Mouse (Mus musculus): ENCODE data around the gene Tmem80.

The Tmem80 gene

DNA sequence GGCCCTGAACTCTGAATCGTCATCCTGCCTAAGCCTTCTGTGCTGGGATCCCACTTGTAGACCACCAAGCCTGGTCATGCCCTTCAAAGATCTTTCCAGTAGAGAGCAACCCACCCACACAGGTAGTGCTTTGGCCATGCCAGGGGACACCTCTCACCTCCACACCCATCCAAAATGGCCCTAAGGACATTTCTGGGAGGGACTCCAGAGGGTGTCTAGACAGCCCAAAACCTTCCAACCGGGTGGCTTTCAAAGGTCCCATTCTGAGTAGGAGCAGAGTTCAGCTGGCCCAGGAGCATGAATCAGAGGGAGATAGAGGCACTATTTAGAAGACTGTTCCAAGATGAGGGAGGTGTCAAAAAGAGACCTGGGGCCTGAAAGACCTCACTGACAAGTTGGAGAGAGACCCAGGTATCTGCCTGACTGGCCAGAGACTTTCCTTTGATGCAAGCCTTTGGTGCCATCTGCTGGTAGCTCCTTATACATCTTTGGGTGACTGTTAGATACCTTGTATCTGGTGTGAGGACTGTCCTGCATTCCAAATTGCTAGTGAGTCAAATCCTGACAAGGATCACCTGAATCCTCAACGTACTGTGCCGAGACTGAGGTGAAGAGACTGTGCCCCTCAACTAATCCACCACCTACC lies 35.7 kb downstream of the Tmem80 start:
- DNase-seq, result peak; percentile 82

DNA sequence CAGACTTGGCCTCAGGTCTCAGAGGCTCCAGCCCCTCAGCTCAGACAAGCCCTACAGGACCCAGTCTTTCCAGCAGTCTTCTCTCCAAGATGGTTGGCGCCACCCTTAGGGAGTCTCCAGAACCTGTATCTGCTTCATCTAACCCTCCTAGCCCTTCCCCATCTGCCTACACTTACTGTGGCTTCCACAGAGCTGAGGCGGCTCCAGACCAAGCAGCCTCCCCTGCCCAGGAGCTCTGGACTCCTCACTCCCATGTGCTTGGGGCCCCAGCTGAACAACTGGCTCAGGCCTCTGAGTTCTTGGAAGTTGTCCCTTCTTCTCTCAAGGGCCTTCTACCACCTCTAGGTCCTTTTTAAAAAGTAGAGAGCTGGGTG lies 36.2 kb downstream of the Tmem80 start:
- no peak for DNase-seq

DNA sequence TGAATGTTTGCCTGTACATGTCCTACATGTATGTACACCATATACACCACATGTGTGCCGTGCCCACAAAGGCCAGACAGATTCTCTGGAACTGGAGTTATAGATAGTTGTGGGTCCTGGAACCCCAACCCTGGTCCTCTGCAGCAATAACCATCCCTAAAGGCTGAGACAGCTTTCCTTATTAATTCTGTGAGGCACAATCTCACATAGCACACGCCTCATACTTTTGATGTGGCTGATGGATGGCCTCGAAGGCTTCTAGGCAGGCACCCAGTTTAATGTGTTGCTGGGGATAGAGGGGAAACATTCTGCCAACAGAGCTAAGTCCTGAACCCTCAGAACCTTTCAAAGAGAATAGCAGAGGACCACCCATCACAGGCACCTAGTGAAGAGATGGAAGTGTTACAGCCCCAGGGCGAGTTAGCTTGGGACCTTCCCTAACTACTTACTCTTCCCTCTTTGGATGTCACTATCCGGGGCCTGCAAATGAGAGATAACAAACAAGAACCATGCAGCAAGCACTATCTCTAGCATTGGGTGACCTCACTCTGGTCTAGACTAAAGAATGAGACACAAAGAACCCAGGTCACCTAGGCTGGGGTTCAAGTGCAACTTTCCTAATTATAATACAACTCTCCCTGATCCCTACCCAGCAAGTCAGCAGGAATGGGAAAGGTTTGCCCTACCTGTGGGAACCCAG lies 37.0 kb downstream of the Tmem80 start:
- no peak for DNase-seq

DNA sequence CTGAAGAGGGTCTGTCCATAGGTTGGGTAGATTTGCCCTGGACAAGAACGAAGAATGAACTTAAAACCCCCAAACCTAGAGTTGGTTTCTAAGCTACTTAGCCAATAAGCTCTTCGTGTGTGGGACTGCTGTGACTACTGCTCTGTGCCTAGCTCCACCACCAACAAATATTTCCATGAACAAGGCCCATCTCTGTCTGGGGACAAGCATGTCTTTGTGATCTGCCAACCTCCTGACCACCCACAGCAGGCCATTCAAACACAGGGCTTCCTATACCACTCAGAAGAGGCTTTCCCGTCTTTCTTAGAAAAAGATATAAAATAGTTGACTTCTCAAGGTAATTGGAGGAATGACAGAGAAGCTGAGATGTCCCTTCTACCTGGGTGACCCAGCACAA lies 37.5 kb downstream of the Tmem80 start:
- DNase-seq, result no peak

DNA sequence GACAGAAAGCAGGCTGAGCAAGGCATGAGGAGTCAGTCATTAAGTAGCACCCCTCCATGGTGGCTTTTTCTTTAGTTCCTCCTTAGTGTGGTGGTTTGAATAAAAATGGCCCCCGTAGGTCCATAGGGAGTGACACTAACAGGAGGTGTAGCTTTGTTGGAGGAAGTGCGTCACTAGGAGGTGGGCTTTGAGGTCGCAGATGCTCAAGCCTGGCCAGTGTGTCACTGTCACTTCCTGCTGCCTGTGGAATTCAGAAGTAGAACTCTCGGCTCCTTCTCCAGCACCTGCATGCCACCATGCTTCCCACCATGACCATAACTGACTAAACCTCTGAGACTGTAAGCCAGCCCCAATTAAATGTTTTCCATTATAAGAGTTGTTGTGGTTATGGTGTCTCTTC lies 39.8 kb downstream of the Tmem80 start:
- DNase-seq, result no peak

DNA sequence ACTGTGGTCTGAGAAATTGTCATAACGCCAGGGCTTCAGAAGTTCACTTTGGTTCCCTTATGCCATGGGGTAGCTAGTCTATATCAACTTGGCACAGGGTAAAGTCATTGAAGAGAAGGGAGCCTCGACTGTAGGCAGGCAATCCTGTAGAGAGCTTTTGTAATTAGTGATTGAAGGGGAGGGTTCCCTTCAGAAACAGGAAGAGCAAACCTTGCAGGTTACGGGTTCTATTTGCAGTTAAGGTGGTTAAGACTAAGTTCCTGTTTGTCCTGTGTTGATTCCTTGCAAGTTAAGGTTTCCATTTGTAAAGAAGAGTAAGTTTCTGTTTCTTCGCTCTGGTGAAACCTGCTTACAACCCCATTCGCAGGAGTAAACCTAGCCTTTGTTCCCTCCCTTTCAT lies 42.4 kb downstream of the Tmem80 start:
- no peak for DNase-seq

DNA sequence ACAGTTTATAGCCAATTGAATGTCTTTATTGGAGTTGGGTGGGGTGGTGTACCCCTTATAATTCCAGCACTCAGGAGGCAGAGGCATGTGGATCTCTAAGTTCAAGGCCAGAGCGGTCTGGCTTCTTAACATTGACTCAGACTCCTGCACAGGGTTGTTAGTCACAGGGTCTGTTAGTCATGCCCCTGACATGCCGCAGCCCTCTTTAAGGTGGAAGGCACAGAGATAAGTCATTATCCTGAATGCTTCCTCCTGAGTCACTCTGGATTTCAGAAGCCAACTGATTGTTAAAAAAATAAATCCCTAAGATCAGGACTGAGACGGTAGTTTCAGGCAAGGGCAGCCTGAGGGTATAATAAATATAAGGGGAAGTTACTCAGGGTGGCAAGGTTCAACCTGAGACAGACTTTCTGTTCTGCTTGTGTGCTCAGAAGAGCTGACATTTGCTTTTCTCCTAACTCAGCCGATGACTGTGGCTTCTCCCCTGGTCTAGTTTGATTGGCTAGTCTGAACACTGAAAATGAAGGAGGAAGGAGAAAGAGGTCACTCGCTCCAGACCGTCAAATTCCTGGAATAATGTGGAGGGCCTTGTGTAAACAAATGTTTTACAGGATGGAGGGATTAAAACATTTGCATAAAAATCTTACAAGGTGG lies 44.5 kb downstream of the Tmem80 start:
- no peak for DNase-seq

DNA sequence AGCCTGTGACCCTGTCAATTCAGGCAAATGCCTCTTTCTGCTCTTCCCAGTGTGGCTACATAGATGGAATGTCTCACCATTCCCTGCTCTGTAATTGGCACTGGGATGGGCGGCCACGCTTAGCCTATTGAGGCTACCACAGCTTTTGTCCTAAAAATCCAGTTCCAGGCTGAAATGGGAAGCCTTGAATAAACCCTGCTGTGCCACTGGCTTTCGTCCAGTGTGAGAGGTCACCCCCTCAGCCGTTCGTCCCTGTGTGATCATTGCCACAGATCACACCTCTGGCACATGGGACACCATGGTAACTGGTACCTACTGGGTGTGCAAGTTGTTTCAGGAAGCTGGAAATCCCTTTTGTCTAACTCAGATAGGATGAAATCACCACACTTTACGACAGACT lies 46.1 kb downstream of the Tmem80 start:
- no peak for DNase-seq

DNA sequence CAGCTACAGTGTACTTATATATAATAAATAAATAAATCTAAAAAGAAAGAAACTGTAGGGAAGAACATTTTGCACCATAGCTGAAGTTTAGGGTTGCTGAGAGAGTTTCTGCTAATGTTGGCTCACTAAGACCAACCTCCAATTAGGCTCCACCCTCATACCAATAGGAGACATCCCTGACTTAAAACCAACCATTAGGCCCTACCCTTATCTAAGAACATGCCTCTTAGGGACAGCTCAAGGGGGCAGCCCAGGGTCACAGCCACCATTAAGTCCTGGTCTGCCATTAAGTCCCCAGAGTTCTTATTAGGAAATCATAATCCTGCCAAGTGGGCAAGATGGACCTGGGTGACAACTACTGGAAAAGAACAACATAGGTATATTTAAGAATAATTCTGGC lies 46.9 kb downstream of the Tmem80 start:
- no peak for DNase-seq

DNA sequence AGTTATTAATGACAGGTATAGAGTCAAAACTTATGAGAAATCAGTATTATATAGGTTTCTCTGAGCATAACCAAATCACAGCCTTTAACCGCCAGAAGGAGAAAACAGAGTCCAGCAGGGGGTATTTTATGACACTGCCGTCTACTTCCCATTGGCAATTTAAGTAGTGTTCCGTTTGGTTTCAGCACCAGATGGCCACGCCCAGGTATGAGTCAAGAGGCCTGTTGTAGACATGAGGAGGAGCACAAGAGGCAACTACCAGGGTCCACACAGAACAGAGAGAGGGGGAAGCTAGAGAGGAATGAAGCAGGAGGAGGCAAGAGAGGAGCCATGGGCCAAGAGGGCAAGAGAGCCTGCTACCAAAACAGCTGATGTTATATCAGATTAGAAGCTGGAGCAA lies 52.0 kb downstream of the Tmem80 start:
- no peak for DNase-seq

DNA sequence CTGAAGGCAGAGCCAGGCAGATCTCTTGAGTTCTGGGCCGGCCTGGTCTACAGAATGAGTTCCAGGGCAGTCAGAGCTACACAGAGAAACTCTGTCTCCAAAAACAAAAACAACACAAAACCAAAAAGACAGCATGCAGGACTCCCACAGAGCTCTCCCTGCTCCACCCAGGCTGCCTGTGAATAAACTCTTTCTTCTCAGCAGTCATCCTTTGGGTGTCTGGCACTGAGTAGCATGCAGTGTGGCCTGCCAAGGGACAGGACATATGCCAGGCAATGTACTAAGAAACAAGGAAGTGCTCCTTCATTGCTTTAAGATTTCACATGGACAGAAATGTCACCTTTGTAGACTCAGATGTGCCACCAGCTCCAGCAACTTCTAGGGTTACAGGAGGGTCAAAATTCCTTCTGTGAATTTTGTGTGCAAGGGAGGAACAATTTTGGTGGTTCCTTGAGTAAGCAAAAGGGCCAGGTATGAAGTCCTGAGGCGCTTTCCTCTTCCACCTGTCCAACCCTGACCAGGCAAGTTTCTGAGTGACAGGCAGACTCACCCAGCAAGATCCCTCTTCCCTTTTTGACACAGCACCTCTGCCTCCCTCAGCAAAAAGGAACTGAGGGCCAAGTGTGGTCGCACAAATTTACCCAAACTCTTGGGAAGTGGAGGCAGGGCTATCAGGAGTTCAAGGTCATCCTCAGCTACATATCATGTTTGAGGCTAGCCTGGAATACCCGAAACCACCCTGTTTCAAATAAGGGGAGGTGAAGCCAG lies 53.7 kb downstream of the Tmem80 start:
- DNase-seq, result no peak

Measured in embryo, embryonic 11 days (tissue).